Mouse (Mus musculus): ENCODE results near the gene Glyr1. TPM values are rescaled to one million over a fixed set of nuclear protein-coding genes. Genes with fewer than 3 reads are reported as not detected.

Gene Glyr1
- polyA plus RNA-seq, 1 experiment from 2014 or later, result 129 TPM

GRCm38 (mm10) chr16:4968426-4968825 is 81.2 kb downstream of the Glyr1 start:
- H3K36me3 ChIP-seq, result no peaks in the 10 kb centered on the region; the same call in 1 of the 2 replicates
- no peak overlapping the region for H3K27ac ChIP-seq
- 75% methylated on average over 3 of the region's 3 CpGs for WGBS
- DNase-seq (ENCODE audit: low spot score), result no peak
- H3K27me3 ChIP-seq (ENCODE audit: insufficient read depth, poor library complexity, severe bottlenecking), result no peaks in the 10 kb centered on the region
- H3K4me1 ChIP-seq, result peaks cover 8% of the 10 kb centered on the region; the same call in 1 of the 2 replicates
- no peak overlapping the region for H3K4me3 ChIP-seq
- H3K9me3 ChIP-seq, result no peaks in the 10 kb centered on the region

GRCm38 (mm10) chr16:4965392-4966129 is 84.1 kb downstream of the Glyr1 start:
- Histone ChIP-seq H3K9me3 (no peaks in the 10 kb centered on the region), H3K27ac (no peak overlapping the region), H3K27me3 (ENCODE audit: insufficient read depth, poor library complexity, severe bottlenecking) (no peaks in the 10 kb centered on the region), H3K4me3 (0 out of 2 replicates have a peak overlapping the region, but pooled peaks have one; percentile 96), H3K36me3 (no peaks in the 10 kb centered on the region; the same call in 1 of the 2 replicates), H3K4me1 (peaks cover 23% of the 10 kb centered on the region)
- WGBS, result 88% methylated on average over 8 of the region's 8 CpGs
- no peak for DNase-seq (ENCODE audit: low spot score)

GRCm38 (mm10) chr16:4964731-4965391 is 84.8 kb downstream of the Glyr1 start:
- H3K36me3 ChIP-seq, result peaks cover 7% of the 10 kb centered on the region
- WGBS, result 23% methylated on average over 13 of the region's 13 CpGs
- H3K4me1 ChIP-seq, result peaks cover 23% of the 10 kb centered on the region
- H3K9me3 ChIP-seq, result no peaks in the 10 kb centered on the region
- no peaks in the 10 kb centered on the region for H3K27me3 ChIP-seq (ENCODE audit: insufficient read depth, poor library complexity, severe bottlenecking)
- H3K27ac ChIP-seq, result peak overlapping the region; percentile 85
- peak overlapping the region; percentile 96 for H3K4me3 ChIP-seq
- no peak for DNase-seq (ENCODE audit: low spot score)

Other genes starting within 250 kb of the Glyr1 start
- gene 4930562C15Rik, start 214.4 kb downstream of the Glyr1 start, polyA plus RNA-seq (2016; fragmentation: Nextera tagmentation; extraction: Ambion mirVana), result 0.44 and 0.59 TPM in 2 replicates
- gene Ubald1, start 169.5 kb downstream of the Glyr1 start, polyA plus RNA-seq (2016; fragmentation: Nextera tagmentation; extraction: Ambion mirVana), result 29.8 and 31.4 TPM in 2 replicates
- gene Mgrn1, start 163.6 kb downstream of the Glyr1 start, polyA plus RNA-seq (2016; fragmentation: Nextera tagmentation; extraction: Ambion mirVana), result 96.2 and 131 TPM in 2 replicates
- gene Nudt16l1, start 111.1 kb downstream of the Glyr1 start, polyA plus RNA-seq (2016; fragmentation: Nextera tagmentation; extraction: Ambion mirVana), result 111 and 125 TPM in 2 replicates
- 38.5 and 44.4 TPM in 2 replicates for gene Anks3, start 85.7 kb downstream of the Glyr1 start, polyA plus RNA-seq (2016; fragmentation: Nextera tagmentation; extraction: Ambion mirVana)
- not detected in 2 replicates for gene Sept12, start 52.0 kb downstream of the Glyr1 start, polyA plus RNA-seq (2016; fragmentation: Nextera tagmentation; extraction: Ambion mirVana)
- gene Smim22, start 42.6 kb downstream of the Glyr1 start, polyA plus RNA-seq (2016; fragmentation: Nextera tagmentation; extraction: Ambion mirVana), result 3.0 and 4.2 TPM in 2 replicates
- gene Rogdi, start 36.3 kb downstream of the Glyr1 start, polyA plus RNA-seq (2016; fragmentation: Nextera tagmentation; extraction: Ambion mirVana), result 55.5 and 57.4 TPM in 2 replicates
- gene Ubn1, start 194 bp upstream of the Glyr1 start, polyA plus RNA-seq (2016; fragmentation: Nextera tagmentation; extraction: Ambion mirVana), result 13.3 and 15.7 TPM in 2 replicates
- 2.0 and 2.7 TPM in 2 replicates for gene Ppl, start 82.6 kb upstream of the Glyr1 start, polyA plus RNA-seq (2016; fragmentation: Nextera tagmentation; extraction: Ambion mirVana)
- not detected in 2 replicates for gene Sec14l5, start 97.2 kb upstream of the Glyr1 start, polyA plus RNA-seq (2016; fragmentation: Nextera tagmentation; extraction: Ambion mirVana)
- 18.0 and 18.7 TPM in 2 replicates for gene Nagpa, start 154.1 kb upstream of the Glyr1 start, polyA plus RNA-seq (2016; fragmentation: Nextera tagmentation; extraction: Ambion mirVana)
- 0.99 and 1.2 TPM in 2 replicates for gene AU021092, start 172.4 kb upstream of the Glyr1 start, polyA plus RNA-seq (2016; fragmentation: Nextera tagmentation; extraction: Ambion mirVana)
- gene Alg1, start 183.8 kb upstream of the Glyr1 start, polyA plus RNA-seq (2016; fragmentation: Nextera tagmentation; extraction: Ambion mirVana), result 27.6 and 27.7 TPM in 2 replicates
- 23.3 and 24.8 TPM in 2 replicates for gene Eef2kmt, start 206.1 kb upstream of the Glyr1 start, polyA plus RNA-seq (2016; fragmentation: Nextera tagmentation; extraction: Ambion mirVana)